Mouse (Mus musculus) liver, embryonic 13.5 days (tissue): ENCODE data around the gene Gimap4. TPM values are rescaled to one million over a fixed set of nuclear protein-coding genes. Genes with fewer than 3 reads are reported as not detected.
A peak's percentile ranks its signal among the peaks of the same experiment; 100 is the strongest.

ENCODE experiments used
- ATAC-seq: fragments of 200-750 bp; cut with Nextera tagmentation; 2 replicates; pipeline ENCODE4 v1.8.0; 2017; ENCODE audit warnings: low read depth, mild to moderate bottlenecking, moderate number of reproducible peaks, moderate library complexity
- DNase-seq: peaks from one replicate; pipeline ENCODE4 v3.0.0; 2022
- H3K27ac ChIP-seq: fragments of 300-500 bp; sonication (generic); 2 replicates; pipeline ENCODE4 v1.5.1; 2015; ENCODE audit warnings: moderate library complexity, mild to moderate bottlenecking, inconsistent platforms
- H3K27me3 ChIP-seq: fragments of 300-500 bp; sonication (generic); 2 replicates; pipeline ENCODE4 v1.6.1; 2015; ENCODE audit warnings: mild to moderate bottlenecking, inconsistent platforms
- H3K36me3 ChIP-seq: fragments of 300-500 bp; sonication (generic); 2 replicates; pipeline ENCODE4 v1.6.1; 2015; ENCODE audit warnings: mild to moderate bottlenecking, inconsistent platforms
- H3K4me1 ChIP-seq: fragments of 300-500 bp; sonication (generic); replicated peaks from 2 replicates; pipeline ENCODE4 v1.6.1; 2015; ENCODE audit warnings: inconsistent platforms
- H3K4me2 ChIP-seq: fragments of 300-500 bp; sonication (generic); 2 replicates; pipeline ENCODE4 v1.6.1; 2015; ENCODE audit warnings: inconsistent platforms, mild to moderate bottlenecking, moderate library complexity
- H3K4me3 ChIP-seq: fragments of 300-500 bp; sonication (generic); replicated peaks from 2 replicates; pipeline ENCODE4 v1.5.1; 2015; ENCODE audit warnings: mild to moderate bottlenecking, inconsistent platforms
- H3K9ac ChIP-seq: fragments of 300-500 bp; sonication (generic); 2 replicates; pipeline ENCODE4 v1.6.1; 2015; ENCODE audit warnings: mild to moderate bottlenecking, inconsistent platforms
- H3K9me3 ChIP-seq: fragments of 300-500 bp; sonication (generic); replicated peaks from 2 replicates; pipeline ENCODE4 v1.6.1; 2016; ENCODE audit warnings: inconsistent platforms
- WGBS: fragments of 180-500 bp; shearing (Covaris S2); methylation state at CpG from one replicate; pipeline ENCODE4 v1.1.7; 2015; ENCODE audit not compliant: insufficient replicate concordance; 5-methylcytosine and 5-hydroxymethylcytosine counted together
- polyA plus RNA-seq: library from polyadenylated mRNA; unstranded; fragments of >200 nt; fragmentation: Nextera tagmentation; extraction: Ambion mirVana; gene quantifications from 2 replicates; pipeline ENCODE4 v1.2.1, GENCODE M21; 2015

Gene Gimap4
- polyA plus RNA-seq, 1 experiment from 2014 or later: 11.6 TPM

GRCm38 (mm10) chr6:48738961-48739779, 54.8 kb downstream of the Gimap4 start, which contains the start of gene Gimap1:
Gimap1 (plus strand) TSS chr6:48739054.
- peak within 1 kb of the TSS; percentile 30 for H3K4me2 ChIP-seq
- H3K27me3 ChIP-seq: no peaks in the 10 kb centered on the region
- ATAC-seq: no peak
- no peaks in the 10 kb centered on the region for H3K36me3 ChIP-seq
- peaks cover 16% of the 10 kb centered on the region for H3K4me1 ChIP-seq
- no peak for DNase-seq
- H3K9me3 ChIP-seq: no peaks in the 10 kb centered on the region
- H3K9ac ChIP-seq: no peak within 1 kb of the TSS
- H3K27ac ChIP-seq: 0 out of 2 replicates have a peak within 1 kb of the TSS, but pooled peaks have one; percentile 12
- 13% methylated on average over 15 of the region's 15 CpGs for WGBS
- H3K4me3 ChIP-seq: peak within 1 kb of the TSS; percentile 32

- Histone ChIP-seq H3K36me3 (no peaks in the 10 kb centered on the region), H3K9me3 (no peaks in the 10 kb centered on the region), H3K27ac (no peak overlapping the region), H3K27me3 (no peaks in the 10 kb centered on the region), H3K4me1 (peaks cover 16% of the 10 kb centered on the region), H3K9ac (no peak overlapping the region), H3K4me2 (peak overlapping the region; percentile 28; the same call in 1 of the 2 replicates), H3K4me3 (no peak overlapping the region)
- DNase-seq: no peak
- no peak for ATAC-seq
- WGBS: 41% methylated on average over 3 of the region's 3 CpGs
Observed at GRCm38 (mm10) chr6:48739780-48740055, 55.4 kb downstream of the Gimap4 start.

- ATAC-seq (no peak), DNase-seq (no peak)
- Histone ChIP-seq H3K9ac (no peak overlapping the region), H3K4me1 (peaks cover 17% of the 10 kb centered on the region), H3K9me3 (no peaks in the 10 kb centered on the region), H3K4me3 (no peak overlapping the region), H3K27me3 (no peaks in the 10 kb centered on the region), H3K27ac (peak overlapping the region; percentile 59), H3K4me2 (peak overlapping the region; percentile 15; the same call in 1 of the 2 replicates), H3K36me3 (no peaks in the 10 kb centered on the region)
- 36% methylated on average over 3 of the region's 3 CpGs for WGBS
Observed at GRCm38 (mm10) chr6:48740501-48741169, 56.3 kb downstream of the Gimap4 start.

GRCm38 (mm10) chr6:48741273-48741672, 56.9 kb downstream of the Gimap4 start:
- Histone ChIP-seq H3K36me3 (no peaks in the 10 kb centered on the region), H3K27me3 (no peaks in the 10 kb centered on the region), H3K4me2 (no peak overlapping the region), H3K9ac (no peak overlapping the region), H3K4me3 (no peak overlapping the region), H3K4me1 (peaks cover 24% of the 10 kb centered on the region), H3K27ac (peak overlapping the region; percentile 59), H3K9me3 (no peaks in the 10 kb centered on the region)
- 15% methylated on average over 3 of the region's 3 CpGs for WGBS
- DNase-seq: no peak
- peak; percentile 26; the same call in 1 of the 2 replicates for ATAC-seq

Other genes starting within 250 kb of the Gimap4 start
- gene Zfp467, start 238.7 kb upstream of the Gimap4 start, polyA plus RNA-seq: 1.8 and 1.9 TPM in 2 replicates
- gene Sspo, start 236.3 kb upstream of the Gimap4 start, polyA plus RNA-seq: 0.08 TPM in 1 of 2 replicates, not detected in the other
- 1.5 and 1.6 TPM in 2 replicates for gene Atp6v0e2, start 146.9 kb upstream of the Gimap4 start, polyA plus RNA-seq
- gene Lrrc61, start 129.8 kb upstream of the Gimap4 start, polyA plus RNA-seq: 0.81 and 1.5 TPM in 2 replicates
- 8.4 and 10.0 TPM in 2 replicates for gene Rarres2, start 111.8 kb upstream of the Gimap4 start, polyA plus RNA-seq
- gene Gm45021, start 94.9 kb upstream of the Gimap4 start, polyA plus RNA-seq: not detected in 2 replicates
- gene Repin1, start 90.7 kb upstream of the Gimap4 start, polyA plus RNA-seq: 8.1 and 10.4 TPM in 2 replicates
- not detected in 2 replicates for gene Gm44965, start 90.6 kb upstream of the Gimap4 start, polyA plus RNA-seq
- 1.9 and 2.0 TPM in 2 replicates for gene Zfp775, start 82.5 kb upstream of the Gimap4 start, polyA plus RNA-seq
- gene AI854703, start 57.8 kb upstream of the Gimap4 start, polyA plus RNA-seq: 0.20 and 0.28 TPM in 2 replicates
- 0.73 and 0.93 TPM in 2 replicates for gene Gimap8, start 37.3 kb upstream of the Gimap4 start, polyA plus RNA-seq
- 10.9 and 12.1 TPM in 2 replicates for gene Gimap9, start 8.4 kb upstream of the Gimap4 start, polyA plus RNA-seq
- 8.4 and 9.4 TPM in 2 replicates for gene Gimap6, start 23.7 kb downstream of the Gimap4 start, polyA plus RNA-seq
- gene Gm28053, start 34.1 kb downstream of the Gimap4 start, polyA plus RNA-seq: 1.6 TPM in 2 replicates
- 0.10 and 0.14 TPM in 2 replicates for gene Gimap7, start 34.1 kb downstream of the Gimap4 start, polyA plus RNA-seq
- gene Gimap1, start 54.5 kb downstream of the Gimap4 start, polyA plus RNA-seq: 6.4 and 6.5 TPM in 2 replicates
- gene Gimap5, start 61.6 kb downstream of the Gimap4 start, polyA plus RNA-seq: 2.8 and 3.3 TPM in 2 replicates
- gene Gimap3, start 86.3 kb downstream of the Gimap4 start, polyA plus RNA-seq: 0.05 TPM in 1 of 2 replicates, not detected in the other
- gene Tmem176a, start 156.4 kb downstream of the Gimap4 start, polyA plus RNA-seq: 72.2 and 77.0 TPM in 2 replicates
- 110 and 119 TPM in 2 replicates for gene Tmem176b, start 156.9 kb downstream of the Gimap4 start, polyA plus RNA-seq
- not detected in 2 replicates for gene Aoc1, start 188.3 kb downstream of the Gimap4 start, polyA plus RNA-seq
- gene 1600015I10Rik, start 245.3 kb downstream of the Gimap4 start, polyA plus RNA-seq: not detected in 2 replicates